Mouse (Mus musculus): Measurements from ENCODE around the gene Capn2.
A peak's percentile ranks its signal among the peaks of the same experiment; 100 is the strongest.

Capn2 gene

DNA sequence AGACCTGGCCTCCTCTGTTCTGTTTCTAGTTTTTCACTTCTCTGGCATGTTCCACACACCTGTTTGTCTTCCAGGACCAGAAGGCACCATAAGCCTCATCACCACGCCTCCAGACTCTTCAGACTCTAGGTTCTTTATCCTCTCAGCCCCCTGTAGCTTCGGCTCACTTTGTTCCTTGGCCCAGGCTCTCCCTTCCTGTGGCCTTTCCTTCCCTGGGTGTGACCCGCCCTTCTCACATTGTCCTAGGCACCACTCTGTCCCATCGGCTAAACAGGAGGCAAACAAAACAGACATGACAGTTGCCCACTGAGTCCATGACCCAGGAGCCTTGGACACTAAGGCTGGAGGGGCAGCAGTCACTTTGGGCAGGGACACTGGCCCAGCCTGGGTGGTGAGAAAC is 17.2 kb downstream of the Capn2 start:
- DNase-seq = no peak

GRCm38 (mm10) chr1:182499443-182500089 is 17.8 kb downstream of the Capn2 start:
- DNase-seq = no peak

DNA sequence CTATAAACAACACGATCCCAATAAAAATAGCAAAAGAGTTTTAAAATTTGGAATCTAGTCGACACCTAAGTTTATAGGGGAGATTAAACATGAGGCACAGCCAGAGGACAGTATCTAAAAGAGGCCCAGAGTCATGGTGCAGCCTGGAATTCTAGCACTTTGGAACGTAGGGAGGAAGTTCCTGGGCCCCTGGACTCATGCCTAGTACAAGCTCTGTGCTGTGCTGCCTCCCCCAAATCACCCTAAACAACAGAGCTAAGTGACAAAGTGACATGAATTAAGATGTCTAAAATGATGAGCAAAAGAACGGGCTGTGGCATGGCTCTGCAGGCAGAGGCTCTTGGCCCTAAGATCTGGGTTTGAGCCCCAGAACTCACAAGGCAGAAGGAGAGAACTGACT is 19.7 kb downstream of the Capn2 start:
- DNase-seq = no peak

GRCm38 (mm10) chr1:182496685-182497084 is 20.7 kb downstream of the Capn2 start:
- DNase-seq = peak; percentile 79

DNA sequence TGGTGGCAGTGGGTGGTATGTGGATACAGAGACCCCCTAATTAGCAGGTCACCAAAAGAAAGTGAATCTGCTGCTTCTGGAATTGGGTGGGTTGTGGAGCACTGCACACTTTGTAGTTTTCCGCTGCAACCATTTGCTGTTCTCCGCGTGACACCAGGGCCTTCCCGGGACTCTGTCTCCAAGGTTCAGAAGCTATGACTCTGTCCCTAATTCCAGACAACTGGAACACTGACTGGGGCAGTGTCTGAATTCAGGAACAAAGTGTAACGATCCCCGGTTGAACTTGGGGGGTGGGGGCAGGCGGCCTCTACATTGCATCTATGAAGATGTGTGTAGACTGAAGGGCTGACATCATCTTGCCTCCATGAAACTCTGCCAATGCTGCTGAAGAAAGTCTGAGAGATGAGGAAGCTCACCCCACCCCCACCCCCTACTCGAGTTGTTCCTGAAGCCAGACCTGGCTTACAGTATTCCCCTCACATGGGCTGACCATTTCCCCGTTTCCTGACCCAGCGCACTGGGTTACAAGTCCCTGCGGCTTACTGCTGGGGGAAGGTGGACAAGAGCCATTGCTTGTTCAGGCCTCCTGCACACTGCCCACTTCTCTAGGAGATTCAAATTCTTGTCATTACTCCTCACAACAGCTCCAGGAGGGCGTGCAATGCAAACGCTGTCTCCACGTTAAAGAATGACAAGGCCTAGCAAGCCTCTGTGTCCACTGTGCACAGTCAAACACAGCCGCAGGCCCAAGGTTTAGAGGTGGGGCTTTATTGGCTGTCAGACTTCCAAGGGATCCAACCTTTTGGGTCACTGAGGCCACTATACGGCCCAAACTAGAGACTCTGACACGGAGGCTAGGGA is 22.9 kb downstream of the Capn2 start:
- DNase-seq = peak; percentile 71

- DNase-seq = no peak
These were observed 25.6 kb downstream of the Capn2 start for GRCm38 (mm10) chr1:182491839-182492238.

GRCm38 (mm10) chr1:182490568-182490967 is 26.8 kb downstream of the Capn2 start:
- DNase-seq = no peak

DNA sequence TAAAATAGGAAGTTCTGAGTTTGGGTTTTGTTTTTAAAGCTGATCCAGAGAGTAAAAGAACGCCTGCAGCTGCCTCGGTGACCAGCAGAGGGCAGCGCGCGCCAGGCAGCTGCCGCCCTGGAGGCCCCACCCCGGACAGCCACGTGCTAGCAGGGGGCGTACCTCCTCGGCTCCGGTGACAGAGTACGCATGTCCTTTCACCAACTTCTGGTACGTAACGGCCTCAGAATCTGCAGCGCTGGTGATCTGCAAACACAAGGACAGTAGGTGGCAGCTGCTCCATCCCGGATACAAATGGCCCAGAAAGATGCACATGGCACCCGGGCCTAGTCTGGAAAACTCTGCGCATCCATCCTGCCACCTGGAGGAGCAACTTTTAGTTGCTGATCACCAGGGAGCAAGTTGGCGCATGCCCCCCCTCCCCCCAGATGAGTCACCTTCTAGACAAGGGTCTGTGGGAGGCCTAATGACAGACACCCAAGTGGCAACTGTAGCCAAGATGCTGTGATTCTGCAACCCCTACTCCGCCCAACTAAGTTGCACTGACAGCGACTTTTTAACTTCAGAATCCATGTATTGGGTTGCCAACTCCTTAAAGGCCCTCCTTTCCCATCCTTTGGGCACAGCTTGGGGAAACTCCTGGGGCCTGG is 27.5 kb downstream of the Capn2 start:
- peak; percentile 95 for DNase-seq

- peak; percentile 78 for DNase-seq
These were observed 28.9 kb downstream of the Capn2 start for GRCm38 (mm10) chr1:182488503-182488902.

- DNase-seq = peak; percentile 70
These were observed 33.5 kb downstream of the Capn2 start for GRCm38 (mm10) chr1:182483910-182484274.

GRCm38 (mm10) chr1:182482991-182483909 is 34.2 kb downstream of the Capn2 start:
- DNase-seq = no peak

DNA sequence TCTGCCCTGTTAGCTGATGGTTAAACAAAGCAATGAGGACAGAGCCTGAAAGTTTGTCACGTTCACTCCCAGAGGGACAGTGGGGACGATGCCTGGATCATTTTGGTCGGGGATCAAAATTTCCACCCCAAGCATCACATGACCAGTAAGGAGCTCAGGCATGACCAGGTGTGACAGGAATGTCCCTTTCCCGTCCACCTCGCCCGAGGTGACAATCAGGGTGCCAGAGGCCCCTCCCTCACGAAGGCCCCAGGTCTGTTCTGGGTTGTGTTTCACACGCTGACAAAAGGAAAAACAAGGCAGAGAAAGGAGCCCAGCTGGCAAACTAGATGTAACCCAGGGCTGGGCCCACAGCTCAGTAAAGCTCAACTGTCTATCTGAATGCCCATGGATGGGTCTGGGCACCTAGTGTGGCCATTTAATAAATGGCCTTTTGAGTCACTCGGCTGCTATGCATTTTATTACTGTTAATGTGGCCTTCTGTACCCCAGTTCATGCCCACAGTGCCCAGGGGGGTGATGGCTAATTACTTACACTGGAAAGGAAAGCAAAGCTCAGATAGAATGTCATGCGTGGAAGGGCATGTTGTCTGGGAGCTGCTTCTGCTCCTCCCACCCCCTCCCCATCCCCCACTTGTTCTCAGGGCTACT is 35.6 kb downstream of the Capn2 start:
- peak; percentile 84 for DNase-seq

GRCm38 (mm10) chr1:182481138-182481537 is 36.3 kb downstream of the Capn2 start:
- no peak for DNase-seq

- peak; percentile 85 for DNase-seq
These were observed 38.5 kb downstream of the Capn2 start for GRCm38 (mm10) chr1:182478935-182479334.

DNA sequence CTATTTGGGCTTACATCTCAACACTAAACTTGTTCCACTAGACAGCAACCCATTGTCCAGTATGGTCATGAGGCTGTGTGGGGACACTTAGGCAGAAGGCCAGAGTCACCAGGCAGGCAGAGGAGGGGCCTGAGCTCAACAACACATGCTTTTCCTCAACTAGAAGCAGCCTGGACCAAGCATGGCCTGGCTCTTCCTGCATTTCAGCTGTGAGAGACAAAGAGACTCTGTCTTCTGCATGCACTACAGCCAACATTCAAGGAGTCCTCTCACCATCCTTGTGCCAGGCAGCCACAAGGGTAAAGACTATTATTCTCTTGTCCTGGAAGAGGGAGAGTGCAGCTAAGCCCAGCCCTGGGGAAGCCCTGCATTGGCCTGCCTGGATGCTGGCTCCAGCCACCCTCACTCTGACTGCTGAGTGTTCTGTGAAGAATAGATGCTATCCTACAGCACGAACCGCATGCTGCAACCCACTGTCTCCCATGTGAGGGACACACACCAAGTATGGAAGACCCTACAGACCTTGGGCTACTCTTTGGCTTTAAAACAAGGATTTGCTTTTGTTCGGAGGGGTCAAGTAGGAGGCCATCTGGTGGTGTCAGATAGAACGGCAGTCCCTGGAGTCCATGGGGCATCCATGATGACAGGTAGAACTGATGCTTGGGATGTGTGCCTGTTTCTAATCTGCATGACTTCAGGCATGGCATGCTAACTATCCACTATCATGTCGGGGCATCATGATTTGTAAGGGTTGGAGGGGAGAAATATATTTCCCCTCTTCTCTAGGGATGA is 42.2 kb downstream of the Capn2 start:
- DNase-seq = no peak

DNA sequence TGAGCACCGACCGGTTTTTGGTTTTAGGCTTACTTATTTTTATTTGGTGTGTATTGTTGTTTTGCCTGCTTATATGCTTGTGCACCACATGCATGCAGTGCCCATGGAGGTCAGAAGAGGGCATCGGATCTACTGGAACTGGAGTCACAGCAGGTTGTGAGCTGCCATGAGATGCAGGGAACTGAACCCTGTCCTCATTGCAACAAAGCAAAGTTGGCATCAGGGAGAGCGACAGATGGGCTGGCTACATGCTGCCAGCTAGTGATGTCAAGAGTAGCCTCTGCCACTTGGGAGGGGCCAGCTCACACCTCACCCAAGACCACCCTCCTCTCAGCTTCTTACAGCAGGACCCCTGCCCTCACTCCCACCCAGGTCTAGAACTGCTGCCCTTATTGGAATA is 51.4 kb downstream of the Capn2 start:
- DNase-seq = no peak

DNA sequence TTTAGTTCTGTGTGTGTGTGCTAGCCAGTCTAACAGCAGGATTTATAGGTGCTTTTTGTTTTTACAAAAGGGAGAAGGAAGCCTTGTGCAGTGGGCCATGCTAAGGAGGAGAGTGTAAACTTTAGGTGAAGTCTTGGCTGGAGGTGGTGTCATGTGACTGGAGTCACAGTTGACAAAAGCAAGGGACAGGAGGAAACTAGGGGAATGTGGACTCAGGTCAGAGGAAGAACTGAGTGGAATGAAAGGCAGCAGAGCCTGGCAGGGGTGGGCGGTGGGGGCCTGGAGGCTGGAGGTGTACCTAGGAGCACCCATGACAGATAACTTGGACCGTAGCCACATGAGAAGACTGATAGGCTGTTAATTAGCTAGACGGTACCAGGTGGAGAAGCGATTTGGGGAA is 52.1 kb downstream of the Capn2 start:
- peak; percentile 54 for DNase-seq

DNA sequence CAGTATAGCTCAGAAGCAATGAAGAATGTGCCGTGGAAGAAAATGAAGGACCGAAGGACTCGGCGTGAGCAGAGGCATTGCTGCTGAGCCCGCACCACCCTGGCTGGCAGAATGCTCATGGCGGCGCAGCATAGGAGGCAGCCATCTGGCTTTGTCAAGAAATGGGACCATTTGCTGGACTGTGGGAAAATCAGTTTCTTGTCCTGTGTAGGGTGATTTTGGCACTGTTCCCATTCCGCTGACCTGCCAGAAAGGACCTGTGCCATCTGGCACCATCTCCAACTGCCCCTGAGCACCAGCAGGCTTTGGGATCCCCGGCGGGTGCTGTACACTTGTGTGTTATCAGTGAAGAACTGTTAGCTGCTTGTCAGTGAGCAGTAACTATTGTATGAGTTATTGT is 55.6 kb downstream of the Capn2 start:
- peak; percentile 71 for DNase-seq

GRCm38 (mm10) chr1:182461261-182461660 is 56.1 kb downstream of the Capn2 start:
- no peak for DNase-seq

DNA sequence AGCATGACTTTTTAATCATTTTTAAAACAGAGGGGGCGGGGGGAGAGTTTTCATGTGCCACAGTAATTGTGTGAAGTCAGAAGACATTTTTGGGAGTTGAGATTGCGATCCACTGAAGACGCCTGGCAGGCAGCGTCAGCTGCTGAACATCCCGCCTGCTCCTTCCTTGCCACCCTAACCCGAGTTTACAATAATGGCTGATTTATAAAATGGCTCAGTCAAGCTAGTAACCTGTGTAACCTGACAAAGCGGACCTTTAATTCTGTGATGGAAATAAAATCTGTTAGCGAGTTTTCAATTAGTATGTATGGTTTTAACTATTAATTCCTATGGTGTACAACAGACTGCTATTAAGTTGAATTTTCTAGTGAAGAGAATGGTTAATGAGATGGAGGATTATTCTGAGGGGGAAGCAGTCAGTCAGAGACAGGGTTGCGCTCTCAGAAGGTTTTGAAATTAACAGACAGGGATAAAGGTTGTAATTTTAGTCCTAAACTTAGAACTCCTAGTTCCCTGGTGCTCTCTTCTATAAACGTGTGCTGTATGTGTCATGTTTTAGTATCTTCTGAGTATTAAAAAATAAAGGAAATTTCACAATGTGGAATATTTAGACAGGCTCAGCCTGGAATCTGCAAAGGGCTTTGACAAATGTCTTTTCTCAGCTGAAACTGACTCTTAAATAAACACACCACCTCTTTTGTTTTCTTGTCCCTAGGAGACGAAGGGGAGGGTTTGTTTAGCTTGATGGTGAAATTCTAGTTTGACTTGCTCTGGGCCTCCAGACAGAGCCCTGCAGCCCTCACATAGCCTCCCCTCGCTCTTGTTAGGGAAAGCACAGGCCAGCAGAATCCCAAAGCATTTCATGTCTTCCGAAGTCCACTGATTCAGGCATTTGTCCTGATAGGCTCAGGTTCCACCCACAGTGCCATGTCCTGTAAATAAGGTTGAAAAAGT is 56.8 kb downstream of the Capn2 start:
- DNase-seq = no peak
